Mouse (Mus musculus) right cerebral cortex, postnatal 14 days (tissue): ENCODE results near the gene Rftn2.

ENCODE experiments used
- DNase-seq: peaks from one replicate; pipeline ENCODE4 v3.0.0; 2022

Rftn2 gene

GRCm38 (mm10) chr1:55210202-55210965 lies 16.2 kb downstream of the Rftn2 start:
- no peak for DNase-seq

- DNase-seq = no peak
Measured at GRCm38 (mm10) chr1:55208500-55209140, 18.0 kb downstream of the Rftn2 start.

DNA sequence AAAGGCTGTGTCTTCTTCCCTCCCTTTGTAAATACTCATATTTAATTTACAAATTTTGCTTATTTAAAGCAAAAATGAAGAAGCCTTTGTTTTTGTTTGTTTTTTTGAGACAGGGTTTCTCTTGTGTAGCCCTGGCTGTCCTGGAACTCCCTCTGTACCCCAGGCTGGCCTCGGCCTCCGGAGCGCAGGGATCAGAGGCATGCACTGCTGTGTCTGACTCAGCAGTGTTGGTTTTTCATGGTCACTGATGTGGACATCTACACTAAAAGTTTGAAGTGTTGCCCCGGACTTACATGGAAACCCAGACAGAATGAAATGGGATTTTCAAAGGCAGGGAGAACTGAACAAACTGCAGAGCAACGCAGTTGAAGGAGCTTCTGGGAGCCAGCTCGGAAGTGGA lies 19.0 kb downstream of the Rftn2 start:
- no peak for DNase-seq

- DNase-seq = no peak
Measured at GRCm38 (mm10) chr1:55205808-55206327, 20.7 kb downstream of the Rftn2 start.

DNA sequence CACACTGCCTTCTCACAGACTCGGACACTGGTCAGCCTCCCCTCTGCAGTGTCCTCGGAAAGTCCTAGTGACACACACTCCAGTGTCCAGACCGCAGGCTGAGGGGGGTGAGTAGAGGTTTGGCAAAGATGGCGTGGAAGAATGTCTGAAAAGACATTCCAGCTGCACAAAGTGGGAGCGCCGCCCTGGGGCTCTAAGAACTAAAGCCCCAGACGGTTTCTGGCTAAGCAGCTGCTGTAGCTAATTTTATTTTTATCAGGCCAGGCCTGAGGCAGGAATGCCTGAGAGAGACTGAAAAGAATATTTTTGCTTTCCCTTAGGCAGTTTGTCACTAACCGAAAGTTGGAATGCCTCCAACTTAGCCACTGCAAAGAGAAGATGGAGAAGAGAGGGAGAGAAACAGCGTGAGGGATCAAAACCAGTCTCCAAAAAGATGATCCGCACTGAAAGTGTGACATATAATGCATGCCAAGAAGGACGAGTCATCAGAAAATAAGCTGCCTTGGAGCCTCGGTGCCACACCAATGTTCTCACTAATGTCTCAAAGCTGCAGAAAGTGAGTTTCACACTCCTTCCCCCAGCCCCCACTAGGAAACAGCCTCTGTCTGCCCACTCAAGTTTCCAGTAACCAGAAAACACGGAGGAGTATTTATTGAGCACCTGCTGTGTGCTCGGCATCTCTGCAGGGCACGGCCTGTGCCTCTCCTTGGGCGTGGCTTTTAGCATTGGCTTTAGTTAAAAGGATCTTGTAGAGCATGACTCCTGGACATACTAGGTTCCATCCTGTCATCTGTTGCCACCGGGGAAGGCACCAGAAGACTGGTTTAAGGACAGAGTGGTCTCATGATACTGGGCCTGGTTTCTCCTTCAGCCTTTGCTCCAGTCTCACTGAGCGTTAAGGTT lies 24.5 kb downstream of the Rftn2 start:
- peak; percentile 47 for DNase-seq

DNA sequence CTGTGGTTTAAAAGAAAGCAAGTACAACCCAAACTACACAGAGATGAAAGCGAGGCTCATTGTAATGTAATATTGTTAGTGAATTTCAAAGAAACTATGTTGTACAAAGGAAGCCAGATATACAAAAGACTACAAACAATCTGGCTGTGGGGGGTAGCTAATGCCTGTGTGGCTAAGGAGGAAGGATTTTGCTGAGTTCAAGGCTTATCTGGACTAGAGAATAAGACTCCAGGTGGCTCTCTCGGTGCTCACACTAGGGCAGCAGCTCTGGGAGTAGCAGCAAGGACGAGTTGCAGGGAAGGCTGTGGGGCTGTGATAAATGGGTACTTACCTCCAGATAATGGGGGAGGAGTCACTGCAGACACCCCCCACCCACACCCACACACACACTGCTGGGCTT lies 27.9 kb downstream of the Rftn2 start:
- no peak for DNase-seq

DNA sequence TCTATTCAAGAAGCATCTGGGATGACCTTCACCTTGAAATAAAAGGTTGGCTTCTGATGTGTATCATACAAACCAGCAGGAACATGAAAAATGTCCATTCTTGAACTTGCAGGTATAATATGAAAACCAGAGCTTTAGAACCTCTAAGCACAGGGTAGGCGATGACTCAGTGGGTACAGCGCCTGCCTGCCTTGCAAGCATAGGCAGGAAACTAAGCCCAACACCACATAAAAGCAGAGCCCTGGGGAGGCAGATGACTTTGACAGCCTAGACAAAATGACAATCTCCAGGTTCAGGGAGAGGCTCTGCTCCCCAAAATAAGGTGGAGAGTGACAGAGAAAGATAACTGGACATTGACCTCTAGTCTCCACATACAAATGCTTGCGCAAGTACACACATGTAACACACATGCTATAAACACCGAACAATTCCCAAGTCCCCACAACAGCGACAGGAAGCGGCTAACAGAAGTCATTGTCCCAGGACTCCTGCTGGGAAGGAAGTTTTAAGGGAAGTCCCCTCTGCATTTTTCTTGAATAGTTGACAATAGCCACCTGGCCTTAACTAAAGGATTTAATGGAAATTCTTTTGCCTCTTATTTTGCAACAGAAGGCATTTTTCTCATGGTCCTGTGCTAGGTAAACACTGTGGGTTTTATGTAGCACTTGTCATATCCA lies 30.1 kb downstream of the Rftn2 start:
- no peak for DNase-seq

- no peak for DNase-seq
Measured at GRCm38 (mm10) chr1:55195021-55195420, 31.6 kb downstream of the Rftn2 start.

DNA sequence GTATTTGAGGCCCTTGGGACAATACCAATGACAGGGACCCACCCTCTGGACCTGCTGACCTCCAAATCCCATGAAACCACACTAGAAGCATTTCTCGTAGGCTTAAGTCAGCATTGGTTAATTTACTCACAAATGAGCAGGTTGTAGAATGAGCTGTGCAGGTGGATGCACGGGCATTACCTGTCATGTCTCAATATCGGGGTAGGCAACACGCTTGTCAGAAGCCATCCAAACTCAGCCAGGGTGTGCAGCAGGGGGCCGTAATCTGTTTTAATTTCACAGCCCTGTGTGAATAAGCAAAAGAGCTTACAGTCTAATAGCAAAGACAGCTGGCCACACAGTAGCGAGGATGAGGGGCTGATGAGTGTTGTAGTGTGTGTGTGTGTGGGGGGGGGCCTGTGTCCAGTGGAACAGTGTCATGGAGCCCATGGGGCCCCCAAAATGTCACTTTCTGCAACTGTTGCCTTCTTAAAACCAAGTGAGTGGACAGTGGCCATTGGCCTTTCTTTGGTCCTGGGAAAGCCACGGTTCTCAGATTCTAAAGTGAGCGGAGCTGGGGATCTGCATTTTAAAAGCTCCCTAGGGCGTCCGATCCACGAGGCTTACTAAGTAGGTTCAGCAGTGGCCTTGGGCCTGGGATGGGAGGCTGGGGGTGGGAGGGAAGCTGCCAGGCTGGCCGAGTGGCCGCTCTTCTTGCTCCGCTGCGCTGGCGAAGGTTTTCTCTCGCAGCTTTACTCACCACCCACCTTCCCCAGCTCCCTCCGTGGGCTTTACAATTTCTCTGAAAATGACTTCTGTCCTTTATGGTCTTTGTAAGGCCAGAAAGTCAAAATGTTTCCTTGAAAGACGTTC lies 32.3 kb downstream of the Rftn2 start:
- no peak for DNase-seq

- peak; percentile 18 for DNase-seq
Measured at GRCm38 (mm10) chr1:55193316-55193715, 33.3 kb downstream of the Rftn2 start.

- DNase-seq = no peak
Measured at GRCm38 (mm10) chr1:55192824-55193223, 33.8 kb downstream of the Rftn2 start.

- DNase-seq = no peak
Measured at GRCm38 (mm10) chr1:55192015-55192414, 34.6 kb downstream of the Rftn2 start.

GRCm38 (mm10) chr1:55186592-55187210 lies 39.9 kb downstream of the Rftn2 start:
- no peak for DNase-seq

GRCm38 (mm10) chr1:55185718-55186117 lies 40.9 kb downstream of the Rftn2 start:
- DNase-seq = no peak

DNA sequence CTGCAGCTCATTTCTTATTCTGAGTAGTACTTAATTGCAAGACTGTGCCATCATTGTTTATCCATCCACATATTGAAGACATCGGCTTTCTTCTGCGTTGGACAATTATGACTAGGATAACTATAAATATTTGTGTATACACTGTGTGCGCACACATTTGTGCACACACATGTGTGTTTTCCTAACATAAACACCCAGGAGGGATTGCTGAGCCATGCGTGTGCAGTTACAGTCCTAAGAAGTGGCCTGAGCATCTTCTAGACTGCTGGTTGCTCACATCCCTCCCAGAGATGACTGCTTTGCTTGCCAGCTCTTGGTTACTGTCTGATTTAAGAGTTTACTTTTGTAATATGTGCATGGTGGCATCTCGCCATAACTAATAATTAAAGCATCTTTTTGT lies 44.2 kb downstream of the Rftn2 start:
- no peak for DNase-seq

- no peak for DNase-seq
Measured at GRCm38 (mm10) chr1:55179917-55180566, 46.5 kb downstream of the Rftn2 start.

DNA sequence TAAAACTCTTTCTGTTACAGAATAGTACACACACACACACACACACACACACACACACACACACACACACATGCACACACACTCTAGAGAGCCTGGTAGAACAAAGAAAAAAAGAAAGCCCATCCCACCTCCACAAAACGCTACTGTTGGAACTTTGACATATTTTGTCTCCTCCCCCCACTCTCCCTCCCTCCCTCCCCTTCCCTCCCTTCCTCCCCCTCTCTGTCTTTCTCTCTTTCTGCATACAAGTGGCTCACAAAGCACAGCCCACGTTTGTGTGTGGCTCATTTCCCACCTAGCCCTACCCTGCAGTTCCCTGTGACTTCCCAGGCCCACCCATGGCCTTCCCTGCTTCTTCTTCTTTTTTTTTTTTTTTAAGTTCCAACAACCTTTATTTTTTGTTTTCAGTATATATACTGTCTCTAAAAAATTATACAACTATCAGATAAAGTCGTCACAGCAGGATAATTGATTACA lies 52.0 kb downstream of the Rftn2 start:
- no peak for DNase-seq

DNA sequence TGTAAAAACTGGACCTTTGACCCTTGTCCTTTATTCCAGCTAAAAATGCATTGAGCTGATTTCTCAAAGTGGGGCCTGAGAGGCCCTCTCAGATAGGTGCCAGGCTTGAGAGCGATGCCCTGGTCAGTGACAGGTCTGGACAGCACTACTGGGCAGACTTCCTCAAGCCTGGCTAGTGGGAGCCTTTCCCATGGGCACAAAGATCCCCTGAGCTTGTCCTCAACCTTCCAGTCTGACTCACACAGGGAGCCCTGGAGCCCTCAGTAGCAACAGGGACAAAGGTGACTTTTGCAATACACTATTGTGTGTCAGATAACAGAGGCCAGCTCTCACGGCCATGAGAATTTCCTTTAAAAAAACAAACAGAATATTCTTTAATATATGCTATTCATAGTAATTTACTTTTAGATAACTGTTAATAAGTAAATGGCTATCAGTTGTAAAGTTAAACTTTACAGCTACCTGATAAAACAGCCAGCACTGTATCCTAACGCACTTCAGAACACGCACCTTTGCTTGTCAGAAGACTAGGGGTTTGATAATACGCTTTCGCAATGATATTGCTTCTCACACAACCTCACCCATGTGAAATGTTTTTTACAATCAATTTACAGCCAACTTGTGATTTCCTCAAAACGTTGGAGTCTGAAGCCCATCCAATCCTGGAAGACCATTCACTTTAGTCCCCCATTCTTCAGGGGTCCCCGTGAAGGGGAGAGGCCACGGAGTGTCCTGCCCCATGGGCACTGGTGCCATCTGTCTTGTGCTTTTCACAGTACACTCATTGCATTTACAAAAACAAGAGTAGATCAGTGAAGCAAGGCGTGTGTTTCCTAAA lies 52.6 kb downstream of the Rftn2 start:
- DNase-seq = no peak
